Mouse (Mus musculus): ENCODE results near the gene Otud1. TPM values are rescaled to one million over a fixed set of nuclear protein-coding genes. Genes with fewer than 3 reads are reported as not detected.

Otud1 gene
- polyA plus RNA-seq, 1 experiment from 2014 or later: 1.6 TPM

- no peaks in the 10 kb centered on the region for H3K27me3 ChIP-seq (replicated peaks; ENCODE audit: control insufficient read depth, insufficient read depth, low read length)
- H3K4me2 ChIP-seq (replicated peaks; ENCODE audit: low read depth): no peak overlapping the region
- H3K36me3 ChIP-seq (ENCODE audit: control insufficient read depth, insufficient read depth): no peaks in the 10 kb centered on the region
- TF ChIP-seq CTCF (IDR thresholded peaks at IDR 0.05; ENCODE audit: low read depth): no peak
- no peak overlapping the region for H3K27ac ChIP-seq (ENCODE audit: low read depth, low read length)
- H3K4me1 ChIP-seq (replicated peaks; ENCODE audit: control insufficient read depth, insufficient read depth, low read length): no peaks in the 10 kb centered on the region
- no peak overlapping the region for H3K9ac ChIP-seq (ENCODE audit: low read depth, low read length)
- WGBS: 84% methylated on average over 1 of the region's 1 CpGs
- no peak for ATAC-seq
- no peaks in the 10 kb centered on the region for H3K9me3 ChIP-seq (ENCODE audit: control insufficient read depth)
- no peak overlapping the region for H3K4me3 ChIP-seq (ENCODE audit: low read depth, low read length)
Measured at GRCm38 (mm10) chr2:19630544-19630943, 27.0 kb upstream of the Otud1 start.

DNA sequence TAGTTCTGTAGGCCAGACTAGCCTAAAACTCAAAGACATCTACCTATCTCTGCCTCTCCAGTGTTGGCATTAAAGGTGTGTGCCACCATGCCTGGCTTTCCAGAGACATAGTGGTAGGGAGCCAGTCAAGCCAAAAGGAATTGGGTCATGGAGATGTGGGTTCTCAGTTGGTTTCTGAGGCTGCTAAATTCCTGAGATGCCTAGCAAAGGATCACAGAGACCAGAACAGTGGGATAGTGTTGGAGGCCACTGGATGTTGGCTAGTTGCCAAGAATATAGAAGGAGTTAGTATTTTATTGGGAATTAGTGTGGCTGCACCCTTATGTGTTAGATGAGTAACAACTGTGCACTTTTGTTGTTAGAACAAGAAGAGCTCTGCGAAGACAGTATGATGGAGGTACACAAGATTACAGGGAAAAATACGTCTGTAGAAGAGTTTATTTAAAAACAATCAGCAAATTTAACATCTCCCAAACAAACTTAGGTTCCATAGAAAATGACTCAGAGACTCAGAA is 24.1 kb upstream of the Otud1 start:
- H3K27me3 ChIP-seq (replicated peaks; ENCODE audit: control insufficient read depth, insufficient read depth, low read length): no peaks in the 10 kb centered on the region
- no peak overlapping the region for H3K27ac ChIP-seq (ENCODE audit: low read depth, low read length)
- ATAC-seq: no peak
- no peak for TF ChIP-seq CTCF (IDR thresholded peaks at IDR 0.05; ENCODE audit: low read depth)
- WGBS: 62% methylated on average over 2 of the region's 2 CpGs
- H3K4me1 ChIP-seq (replicated peaks; ENCODE audit: control insufficient read depth, insufficient read depth, low read length): no peaks in the 10 kb centered on the region
- no peak overlapping the region for H3K4me2 ChIP-seq (replicated peaks; ENCODE audit: low read depth)
- no peaks in the 10 kb centered on the region for H3K36me3 ChIP-seq (ENCODE audit: control insufficient read depth, insufficient read depth)
- H3K9me3 ChIP-seq (ENCODE audit: control insufficient read depth): no peaks in the 10 kb centered on the region
- no peak overlapping the region for H3K4me3 ChIP-seq (ENCODE audit: low read depth, low read length)
- no peak overlapping the region for H3K9ac ChIP-seq (ENCODE audit: low read depth, low read length)

DNA sequence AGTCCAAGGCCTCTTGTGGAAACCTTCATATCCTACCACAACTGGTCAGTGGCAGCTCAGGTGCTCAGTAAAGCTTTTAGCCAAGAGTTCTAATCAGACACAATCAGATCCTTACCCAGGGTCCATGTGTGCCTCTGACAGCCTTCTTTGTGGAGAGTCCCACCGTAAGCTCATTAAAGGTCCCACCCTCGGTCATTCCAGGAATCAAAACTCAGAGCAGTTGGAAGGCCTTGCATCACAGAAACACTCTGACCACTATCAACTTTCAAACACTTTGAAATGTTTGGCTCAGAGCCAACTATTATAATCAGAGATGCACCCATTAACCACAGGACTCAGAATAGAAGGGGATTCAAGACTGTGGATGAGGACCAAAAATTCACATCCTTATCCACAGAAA is 12.4 kb upstream of the Otud1 start:
- no peaks in the 10 kb centered on the region for H3K4me1 ChIP-seq (replicated peaks; ENCODE audit: control insufficient read depth, insufficient read depth, low read length)
- no peaks in the 10 kb centered on the region for H3K27me3 ChIP-seq (replicated peaks; ENCODE audit: control insufficient read depth, insufficient read depth, low read length)
- H3K4me3 ChIP-seq (ENCODE audit: low read depth, low read length): no peak overlapping the region
- H3K9me3 ChIP-seq (ENCODE audit: control insufficient read depth): no peaks in the 10 kb centered on the region
- TF ChIP-seq CTCF (IDR thresholded peaks at IDR 0.05; ENCODE audit: low read depth): no peak
- WGBS: 63% methylated on average over 2 of the region's 2 CpGs
- H3K36me3 ChIP-seq (ENCODE audit: control insufficient read depth, insufficient read depth): no peaks in the 10 kb centered on the region
- no peak overlapping the region for H3K9ac ChIP-seq (ENCODE audit: low read depth, low read length)
- H3K27ac ChIP-seq (ENCODE audit: low read depth, low read length): no peak overlapping the region
- ATAC-seq: no peak
- H3K4me2 ChIP-seq (replicated peaks; ENCODE audit: low read depth): no peak overlapping the region

DNA sequence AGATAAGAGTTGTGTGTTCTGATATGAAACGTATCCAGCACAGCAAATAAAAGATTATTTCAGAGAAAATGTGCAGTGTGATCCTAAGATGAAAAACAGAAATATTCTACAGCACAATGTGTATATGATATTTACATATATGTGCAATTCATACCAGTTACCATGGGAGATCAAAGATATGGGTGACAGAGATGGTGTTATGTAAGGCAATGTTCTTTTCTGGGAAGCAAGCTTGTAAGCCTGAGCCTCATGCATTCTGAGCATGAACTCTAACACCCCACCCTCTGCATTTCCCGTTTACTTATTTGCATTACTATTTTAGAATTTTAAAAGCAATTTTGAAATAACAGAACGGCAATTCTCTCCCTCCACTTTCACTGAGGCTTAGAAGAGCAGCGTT is 11.4 kb upstream of the Otud1 start:
- Histone ChIP-seq H3K27me3 (replicated peaks; ENCODE audit: control insufficient read depth, insufficient read depth, low read length) (no peaks in the 10 kb centered on the region), H3K36me3 (ENCODE audit: control insufficient read depth, insufficient read depth) (no peaks in the 10 kb centered on the region), H3K4me1 (replicated peaks; ENCODE audit: control insufficient read depth, insufficient read depth, low read length) (no peaks in the 10 kb centered on the region), H3K27ac (ENCODE audit: low read depth, low read length) (no peak overlapping the region), H3K9me3 (ENCODE audit: control insufficient read depth) (no peaks in the 10 kb centered on the region), H3K9ac (ENCODE audit: low read depth, low read length) (no peak overlapping the region), H3K4me2 (replicated peaks; ENCODE audit: low read depth) (no peak overlapping the region), H3K4me3 (ENCODE audit: low read depth, low read length) (no peak overlapping the region)
- no peak for ATAC-seq
- TF ChIP-seq CTCF (IDR thresholded peaks at IDR 0.05; ENCODE audit: low read depth): no peak
- WGBS: 51% methylated on average over 4 of the region's 4 CpGs

GRCm38 (mm10) chr2:19646910-19647309 is 10.6 kb upstream of the Otud1 start:
- H3K36me3 ChIP-seq (ENCODE audit: control insufficient read depth, insufficient read depth): no peaks in the 10 kb centered on the region
- H3K27ac ChIP-seq (ENCODE audit: low read depth, low read length): no peak overlapping the region
- H3K4me2 ChIP-seq (replicated peaks; ENCODE audit: low read depth): no peak overlapping the region
- H3K9me3 ChIP-seq (ENCODE audit: control insufficient read depth): no peaks in the 10 kb centered on the region
- 3% methylated on average over 1 of the region's 1 CpGs for WGBS
- no peak overlapping the region for H3K4me3 ChIP-seq (ENCODE audit: low read depth, low read length)
- TF ChIP-seq CTCF (IDR thresholded peaks at IDR 0.05; ENCODE audit: low read depth): no peak
- H3K27me3 ChIP-seq (replicated peaks; ENCODE audit: control insufficient read depth, insufficient read depth, low read length): no peaks in the 10 kb centered on the region
- H3K4me1 ChIP-seq (replicated peaks; ENCODE audit: control insufficient read depth, insufficient read depth, low read length): no peaks in the 10 kb centered on the region
- no peak overlapping the region for H3K9ac ChIP-seq (ENCODE audit: low read depth, low read length)
- ATAC-seq: no peak

GRCm38 (mm10) chr2:19656436-19656835 is 1.1 kb upstream of the Otud1 start:
- H3K4me2 ChIP-seq (replicated peaks; ENCODE audit: low read depth): peak overlapping the region; percentile 93
- no peak overlapping the region for H3K9ac ChIP-seq (ENCODE audit: low read depth, low read length)
- no peak overlapping the region for H3K27ac ChIP-seq (ENCODE audit: low read depth, low read length)
- TF ChIP-seq CTCF (IDR thresholded peaks at IDR 0.05; ENCODE audit: low read depth): no peak
- no peaks in the 10 kb centered on the region for H3K9me3 ChIP-seq (ENCODE audit: control insufficient read depth)
- no peaks in the 10 kb centered on the region for H3K36me3 ChIP-seq (ENCODE audit: control insufficient read depth, insufficient read depth)
- ATAC-seq: no peak
- H3K27me3 ChIP-seq (replicated peaks; ENCODE audit: control insufficient read depth, insufficient read depth, low read length): peaks cover 6% of the 10 kb centered on the region
- WGBS: 28% methylated on average over 5 of the region's 5 CpGs
- H3K4me1 ChIP-seq (replicated peaks; ENCODE audit: control insufficient read depth, insufficient read depth, low read length): no peaks in the 10 kb centered on the region
- H3K4me3 ChIP-seq (ENCODE audit: low read depth, low read length): peak overlapping the region; percentile 73; the same call in 1 of the 2 replicates

Measured in intestine, postnatal 0 days (tissue).